Mouse (Mus musculus) splenic B cell, adult 2 months (primary cell): ENCODE measurements around the gene Phyhipl.

Experiments
- DNase-seq: peaks from one replicate; pipeline ENCODE4 v3.0.0-alpha.2; 2011; ENCODE audit warnings: low read depth, low spot score
- H3K27me3 ChIP-seq: 2 replicates; pipeline ENCODE4 v1.6.1; 2012; ENCODE audit warnings: mild to moderate bottlenecking, low read length, moderate library complexity, mixed read lengths; ENCODE audit not compliant: control insufficient read depth, poor library complexity, insufficient read depth, severe bottlenecking
- H3K36me3 ChIP-seq: 2 replicates; pipeline ENCODE4 v1.6.1; 2012; ENCODE audit warnings: mild to moderate bottlenecking, low read length, moderate library complexity, mixed read lengths; ENCODE audit not compliant: control insufficient read depth, poor library complexity, insufficient read depth, severe bottlenecking

The Phyhipl gene

GRCm38 (mm10) chr10:70598516-70599125 lies 57.1 kb downstream of the Phyhipl start:
- H3K27me3 ChIP-seq: no peaks in the 10 kb centered on the region
- DNase-seq: no peak
- H3K36me3 ChIP-seq: no peaks in the 10 kb centered on the region

GRCm38 (mm10) chr10:70598081-70598515 lies 57.7 kb downstream of the Phyhipl start:
- Histone ChIP-seq H3K27me3 (no peaks in the 10 kb centered on the region), H3K36me3 (no peaks in the 10 kb centered on the region)
- DNase-seq: no peak

GRCm38 (mm10) chr10:70594007-70594406 lies 61.8 kb downstream of the Phyhipl start:
- H3K27me3 ChIP-seq: no peaks in the 10 kb centered on the region
- no peak for DNase-seq
- no peaks in the 10 kb centered on the region for H3K36me3 ChIP-seq

- no peak for DNase-seq
- no peaks in the 10 kb centered on the region for H3K36me3 ChIP-seq
- H3K27me3 ChIP-seq: no peaks in the 10 kb centered on the region
Observed at GRCm38 (mm10) chr10:70586876-70587405, 68.8 kb downstream of the Phyhipl start.

GRCm38 (mm10) chr10:70584171-70584570 lies 71.6 kb downstream of the Phyhipl start:
- no peaks in the 10 kb centered on the region for H3K36me3 ChIP-seq
- no peaks in the 10 kb centered on the region for H3K27me3 ChIP-seq
- no peak for DNase-seq

- no peaks in the 10 kb centered on the region for H3K27me3 ChIP-seq
- DNase-seq: no peak
- no peaks in the 10 kb centered on the region for H3K36me3 ChIP-seq
Observed at GRCm38 (mm10) chr10:70581556-70582211, 74.1 kb downstream of the Phyhipl start.

GRCm38 (mm10) chr10:70563636-70564035 lies 92.1 kb downstream of the Phyhipl start:
- Histone ChIP-seq H3K36me3 (no peaks in the 10 kb centered on the region), H3K27me3 (no peaks in the 10 kb centered on the region)
- DNase-seq: no peak

GRCm38 (mm10) chr10:70552531-70552930 lies 103.2 kb downstream of the Phyhipl start:
- no peak for DNase-seq
- Histone ChIP-seq H3K27me3 (no peaks in the 10 kb centered on the region), H3K36me3 (no peaks in the 10 kb centered on the region)

GRCm38 (mm10) chr10:70542857-70543256 lies 112.9 kb downstream of the Phyhipl start:
- Histone ChIP-seq H3K27me3 (no peaks in the 10 kb centered on the region), H3K36me3 (no peaks in the 10 kb centered on the region)
- no peak for DNase-seq

GRCm38 (mm10) chr10:70540456-70541195 lies 115.1 kb downstream of the Phyhipl start:
- no peak for DNase-seq
- Histone ChIP-seq H3K36me3 (no peaks in the 10 kb centered on the region), H3K27me3 (no peaks in the 10 kb centered on the region)

GRCm38 (mm10) chr10:70539251-70539650 lies 116.5 kb downstream of the Phyhipl start:
- no peak for DNase-seq

GRCm38 (mm10) chr10:70537694-70538093 lies 118.1 kb downstream of the Phyhipl start:
- DNase-seq: no peak
- H3K36me3 ChIP-seq: no peaks in the 10 kb centered on the region
- H3K27me3 ChIP-seq: no peaks in the 10 kb centered on the region

More at GRCm38 (mm10) chr10:70539251-70539650, 116.5 kb downstream of the Phyhipl start:
- Histone ChIP-seq H3K27me3 (no peaks in the 10 kb centered on the region), H3K36me3 (no peaks in the 10 kb centered on the region)

GRCm38 (mm10) chr10:70535401-70535800 lies 120.4 kb downstream of the Phyhipl start:
- no peaks in the 10 kb centered on the region for H3K36me3 ChIP-seq

GRCm38 (mm10) chr10:70534571-70534970 lies 121.2 kb downstream of the Phyhipl start:
- H3K27me3 ChIP-seq: no peaks in the 10 kb centered on the region
- DNase-seq: no peak

More at GRCm38 (mm10) chr10:70535401-70535800, 120.4 kb downstream of the Phyhipl start:
- H3K27me3 ChIP-seq: no peaks in the 10 kb centered on the region
- no peak for DNase-seq

GRCm38 (mm10) chr10:70533986-70534385 lies 121.8 kb downstream of the Phyhipl start:
- Histone ChIP-seq H3K27me3 (no peaks in the 10 kb centered on the region), H3K36me3 (no peaks in the 10 kb centered on the region)
- no peak for DNase-seq

More at GRCm38 (mm10) chr10:70534571-70534970, 121.2 kb downstream of the Phyhipl start:
- H3K36me3 ChIP-seq: no peaks in the 10 kb centered on the region
